Mouse (Mus musculus): ENCODE measurements at regions not wholly inside any gene's neighbourhood (a gene's known extent, or its start where the extent isn't known, plus 50 kb on each side); places are given as distances from the start of the nearest gene placed in this dataset.

- no peak overlapping the region for H3K4me3 ChIP-seq (replicated peaks; ENCODE audit: low read length)
- no peak for DNase-seq (ENCODE audit: low spot score)
- H3K4me1 ChIP-seq (replicated peaks; ENCODE audit: control insufficient read depth, insufficient read depth, low read length): no peaks in the 10 kb centered on the region
- no peak overlapping the region for H3K9ac ChIP-seq
- 39% methylated on average over 1 of the region's 1 CpGs for WGBS
- H3K9me3 ChIP-seq (ENCODE audit: control insufficient read depth, low read length): no peaks in the 10 kb centered on the region
- H3K27me3 ChIP-seq (ENCODE audit: control insufficient read depth, insufficient read depth, low read length): no peaks in the 10 kb centered on the region
- H3K4me2 ChIP-seq (replicated peaks): no peak overlapping the region
- H3K27ac ChIP-seq: no peak overlapping the region
- no peak for ATAC-seq (ENCODE audit: low FRiP score)
- no peaks in the 10 kb centered on the region for H3K36me3 ChIP-seq (replicated peaks; ENCODE audit: control insufficient read depth, insufficient read depth)
Measured at GRCm38 (mm10) chr11:7533327-7533726, 319.6 kb upstream of the Igfbp3 start.

- no peak overlapping the region for H3K4me2 ChIP-seq (replicated peaks)
- 91% methylated on average over 3 of the region's 3 CpGs for WGBS
- H3K4me3 ChIP-seq (replicated peaks; ENCODE audit: low read length): no peak overlapping the region
- DNase-seq (ENCODE audit: low spot score): no peak
- no peak overlapping the region for H3K9ac ChIP-seq
- H3K4me1 ChIP-seq (replicated peaks; ENCODE audit: control insufficient read depth, insufficient read depth, low read length): no peaks in the 10 kb centered on the region
- no peaks in the 10 kb centered on the region for H3K36me3 ChIP-seq (replicated peaks; ENCODE audit: control insufficient read depth, insufficient read depth)
- H3K9me3 ChIP-seq (ENCODE audit: control insufficient read depth, low read length): no peaks in the 10 kb centered on the region
- H3K27ac ChIP-seq: no peak overlapping the region
- no peaks in the 10 kb centered on the region for H3K27me3 ChIP-seq (ENCODE audit: control insufficient read depth, insufficient read depth, low read length)
- no peak for ATAC-seq (ENCODE audit: low FRiP score)
Measured at GRCm38 (mm10) chr11:7531847-7532246, 318.1 kb upstream of the Igfbp3 start.

GRCm38 (mm10) chr11:7530482-7531148, 316.9 kb upstream of the Igfbp3 start:
- H3K9me3 ChIP-seq (ENCODE audit: control insufficient read depth, low read length): no peaks in the 10 kb centered on the region
- H3K27me3 ChIP-seq (ENCODE audit: control insufficient read depth, insufficient read depth, low read length): no peaks in the 10 kb centered on the region
- ATAC-seq (ENCODE audit: low FRiP score) (no peak), DNase-seq (ENCODE audit: low spot score) (no peak)
- H3K4me1 ChIP-seq (replicated peaks; ENCODE audit: control insufficient read depth, insufficient read depth, low read length): no peaks in the 10 kb centered on the region
- no peak overlapping the region for H3K4me3 ChIP-seq (replicated peaks; ENCODE audit: low read length)
- H3K4me2 ChIP-seq (replicated peaks): no peak overlapping the region
- H3K27ac ChIP-seq: no peak overlapping the region
- 88% methylated on average over 6 of the region's 6 CpGs for WGBS
- H3K9ac ChIP-seq: no peak overlapping the region
- no peaks in the 10 kb centered on the region for H3K36me3 ChIP-seq (replicated peaks; ENCODE audit: control insufficient read depth, insufficient read depth)

- no peak overlapping the region for H3K4me3 ChIP-seq (replicated peaks; ENCODE audit: low read length)
- no peak overlapping the region for H3K9ac ChIP-seq
- DNase-seq (ENCODE audit: low spot score): no peak
- WGBS: 82% methylated on average over 2 of the region's 2 CpGs
- no peaks in the 10 kb centered on the region for H3K9me3 ChIP-seq (ENCODE audit: control insufficient read depth, low read length)
- H3K4me1 ChIP-seq (replicated peaks; ENCODE audit: control insufficient read depth, insufficient read depth, low read length): no peaks in the 10 kb centered on the region
- no peak for ATAC-seq (ENCODE audit: low FRiP score)
- no peak overlapping the region for H3K27ac ChIP-seq
- H3K27me3 ChIP-seq (ENCODE audit: control insufficient read depth, insufficient read depth, low read length): no peaks in the 10 kb centered on the region
- no peaks in the 10 kb centered on the region for H3K36me3 ChIP-seq (replicated peaks; ENCODE audit: control insufficient read depth, insufficient read depth)
- H3K4me2 ChIP-seq (replicated peaks): no peak overlapping the region
Measured at GRCm38 (mm10) chr11:7519556-7519955, 305.8 kb upstream of the Igfbp3 start.

- ATAC-seq (ENCODE audit: low FRiP score) (no peak), DNase-seq (ENCODE audit: low spot score) (no peak)
- Histone ChIP-seq H3K27ac (no peak overlapping the region), H3K9ac (no peak overlapping the region), H3K4me3 (replicated peaks; ENCODE audit: low read length) (no peak overlapping the region), H3K4me1 (replicated peaks; ENCODE audit: control insufficient read depth, insufficient read depth, low read length) (no peaks in the 10 kb centered on the region), H3K9me3 (ENCODE audit: control insufficient read depth, low read length) (no peaks in the 10 kb centered on the region), H3K27me3 (ENCODE audit: control insufficient read depth, insufficient read depth, low read length) (no peaks in the 10 kb centered on the region), H3K4me2 (replicated peaks) (no peak overlapping the region), H3K36me3 (replicated peaks; ENCODE audit: control insufficient read depth, insufficient read depth) (no peaks in the 10 kb centered on the region)
- 89% methylated on average over 5 of the region's 5 CpGs for WGBS
Measured at GRCm38 (mm10) chr11:7508861-7509260, 295.1 kb upstream of the Igfbp3 start.

- no peak overlapping the region for H3K27ac ChIP-seq
- no peaks in the 10 kb centered on the region for H3K36me3 ChIP-seq (replicated peaks; ENCODE audit: control insufficient read depth, insufficient read depth)
- H3K4me3 ChIP-seq (replicated peaks; ENCODE audit: low read length): no peak overlapping the region
- no peaks in the 10 kb centered on the region for H3K4me1 ChIP-seq (replicated peaks; ENCODE audit: control insufficient read depth, insufficient read depth, low read length)
- no peak overlapping the region for H3K9ac ChIP-seq
- no peak overlapping the region for H3K4me2 ChIP-seq (replicated peaks)
- H3K27me3 ChIP-seq (ENCODE audit: control insufficient read depth, insufficient read depth, low read length): no peaks in the 10 kb centered on the region
- H3K9me3 ChIP-seq (ENCODE audit: control insufficient read depth, low read length): no peaks in the 10 kb centered on the region
- WGBS: 85% methylated on average over 7 of the region's 7 CpGs
- no peak for DNase-seq (ENCODE audit: low spot score)
- ATAC-seq (ENCODE audit: low FRiP score): no peak
Measured at GRCm38 (mm10) chr11:7506421-7506945, 292.8 kb upstream of the Igfbp3 start.

GRCm38 (mm10) chr11:7504651-7505321, 291.1 kb upstream of the Igfbp3 start:
- no peak overlapping the region for H3K4me3 ChIP-seq (replicated peaks; ENCODE audit: low read length)
- H3K4me1 ChIP-seq (replicated peaks; ENCODE audit: control insufficient read depth, insufficient read depth, low read length): no peaks in the 10 kb centered on the region
- WGBS: 87% methylated on average over 10 of the region's 10 CpGs
- no peaks in the 10 kb centered on the region for H3K9me3 ChIP-seq (ENCODE audit: control insufficient read depth, low read length)
- no peak overlapping the region for H3K27ac ChIP-seq
- no peak for DNase-seq (ENCODE audit: low spot score)
- no peaks in the 10 kb centered on the region for H3K27me3 ChIP-seq (ENCODE audit: control insufficient read depth, insufficient read depth, low read length)
- H3K4me2 ChIP-seq (replicated peaks): no peak overlapping the region
- H3K36me3 ChIP-seq (replicated peaks; ENCODE audit: control insufficient read depth, insufficient read depth): no peaks in the 10 kb centered on the region
- ATAC-seq (ENCODE audit: low FRiP score): 0 out of 2 replicates have a peak, but pooled peaks have one; percentile 65
- H3K9ac ChIP-seq: no peak overlapping the region

- Histone ChIP-seq H3K27ac (no peak overlapping the region), H3K27me3 (ENCODE audit: control insufficient read depth, insufficient read depth, low read length) (no peaks in the 10 kb centered on the region), H3K36me3 (replicated peaks; ENCODE audit: control insufficient read depth, insufficient read depth) (no peaks in the 10 kb centered on the region), H3K4me2 (replicated peaks) (no peak overlapping the region), H3K9me3 (ENCODE audit: control insufficient read depth, low read length) (no peaks in the 10 kb centered on the region), H3K9ac (no peak overlapping the region), H3K4me1 (replicated peaks; ENCODE audit: control insufficient read depth, insufficient read depth, low read length) (no peaks in the 10 kb centered on the region), H3K4me3 (replicated peaks; ENCODE audit: low read length) (no peak overlapping the region)
- no peak for ATAC-seq (ENCODE audit: low FRiP score)
- no peak for DNase-seq (ENCODE audit: low spot score)
- WGBS: 90% methylated on average over 2 of the region's 2 CpGs
Measured at GRCm38 (mm10) chr11:7502679-7503078, 289.0 kb upstream of the Igfbp3 start.

- Histone ChIP-seq H3K27me3 (ENCODE audit: control insufficient read depth, insufficient read depth, low read length) (no peaks in the 10 kb centered on the region), H3K9me3 (ENCODE audit: control insufficient read depth, low read length) (no peaks in the 10 kb centered on the region), H3K36me3 (replicated peaks; ENCODE audit: control insufficient read depth, insufficient read depth) (no peaks in the 10 kb centered on the region), H3K27ac (no peak overlapping the region), H3K4me3 (replicated peaks; ENCODE audit: low read length) (no peak overlapping the region), H3K4me1 (replicated peaks; ENCODE audit: control insufficient read depth, insufficient read depth, low read length) (no peaks in the 10 kb centered on the region), H3K4me2 (replicated peaks) (no peak overlapping the region), H3K9ac (no peak overlapping the region)
- DNase-seq (ENCODE audit: low spot score) (no peak), ATAC-seq (ENCODE audit: low FRiP score) (peak; percentile 46; the same call in 1 of the 2 replicates)
- 73% methylated on average over 2 of the region's 2 CpGs for WGBS
Measured at GRCm38 (mm10) chr11:7502045-7502444, 288.3 kb upstream of the Igfbp3 start.

All from hindbrain, embryonic 14.5 days (tissue).